Mouse (Mus musculus) heart, embryonic 15.5 days (tissue): ENCODE measurements around the gene Hadha. TPM values are rescaled to one million over a fixed set of nuclear protein-coding genes. Genes with fewer than 3 reads are reported as not detected.

Source experiments
- ATAC-seq: fragments of 200-750 bp; cut with Nextera tagmentation; replicated peaks from 2 replicates; pipeline ENCODE4 v1.8.0; 2017; ENCODE audit warnings: low read depth, moderate TSS enrichment; ENCODE audit not compliant: insufficient number of reproducible peaks, insufficient read depth, low FRiP score
- H3K27ac ChIP-seq: fragments of 300-500 bp; sonication (generic); 2 replicates; pipeline ENCODE4 v1.5.1; 2015; ENCODE audit warnings: mild to moderate bottlenecking, inconsistent platforms
- H3K27me3 ChIP-seq: fragments of 300-500 bp; sonication (generic); 2 replicates; pipeline ENCODE4 v1.6.1; 2015; ENCODE audit warnings: inconsistent platforms
- H3K36me3 ChIP-seq: fragments of 300-500 bp; sonication (generic); 2 replicates; pipeline ENCODE4 v1.6.1; 2015; ENCODE audit warnings: mild to moderate bottlenecking, inconsistent platforms
- H3K4me1 ChIP-seq: fragments of 300-500 bp; sonication (generic); replicated peaks from 2 replicates; pipeline ENCODE4 v1.6.1; 2015; ENCODE audit warnings: inconsistent platforms
- H3K4me2 ChIP-seq: fragments of 300-500 bp; sonication (generic); 2 replicates; pipeline ENCODE4 v1.6.1; 2015; ENCODE audit warnings: inconsistent platforms, mild to moderate bottlenecking, moderate library complexity
- H3K4me3 ChIP-seq: fragments of 300-500 bp; sonication (generic); 2 replicates; pipeline ENCODE4 v1.5.1; 2015; ENCODE audit warnings: mild to moderate bottlenecking, inconsistent platforms
- H3K9ac ChIP-seq: fragments of 300-500 bp; sonication (generic); 2 replicates; pipeline ENCODE4 v1.6.1; 2015; ENCODE audit warnings: mild to moderate bottlenecking, inconsistent platforms
- H3K9me3 ChIP-seq: fragments of 300-500 bp; sonication (generic); replicated peaks from 2 replicates; pipeline ENCODE4 v1.6.1; 2016; ENCODE audit warnings: inconsistent platforms
- WGBS: fragments of 180-500 bp; shearing (Covaris S2); methylation state at CpG from one replicate; pipeline ENCODE4 v1.1.7; 2015; ENCODE audit warnings: mixed read lengths; 5-methylcytosine and 5-hydroxymethylcytosine counted together
- polyA plus RNA-seq: library from polyadenylated mRNA; unstranded; fragments of >200 nt; fragmentation: Nextera tagmentation; extraction: Ambion mirVana; gene quantifications from 2 replicates; pipeline ENCODE4 v1.2.1, GENCODE M21; 2015

The Hadha gene
- polyA plus RNA-seq, 1 experiment from 2014 or later, result 298 TPM

DNA sequence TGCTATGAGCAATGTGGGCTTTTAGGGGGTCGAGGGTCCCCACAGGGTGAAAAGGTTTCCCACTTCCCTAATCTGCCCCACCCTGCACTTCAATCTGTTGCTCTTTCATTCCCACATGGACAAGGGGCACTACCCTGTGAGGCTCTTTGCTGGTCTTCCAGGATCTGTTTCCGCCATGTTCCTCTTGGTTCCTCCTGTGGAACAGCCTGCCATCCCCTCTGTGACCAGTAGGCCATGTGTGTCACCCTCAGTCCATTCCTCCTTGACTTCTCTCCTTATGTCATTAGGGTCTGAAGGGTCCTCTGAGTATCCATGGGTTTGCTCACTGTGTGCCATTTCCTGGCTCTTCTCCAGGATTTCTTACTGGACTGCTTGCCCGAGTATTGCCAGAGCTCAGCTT lies 43.2 kb downstream of the Hadha start:
- no peak for ATAC-seq
- WGBS, result 73% methylated on average over 3 of the region's 3 CpGs

DNA sequence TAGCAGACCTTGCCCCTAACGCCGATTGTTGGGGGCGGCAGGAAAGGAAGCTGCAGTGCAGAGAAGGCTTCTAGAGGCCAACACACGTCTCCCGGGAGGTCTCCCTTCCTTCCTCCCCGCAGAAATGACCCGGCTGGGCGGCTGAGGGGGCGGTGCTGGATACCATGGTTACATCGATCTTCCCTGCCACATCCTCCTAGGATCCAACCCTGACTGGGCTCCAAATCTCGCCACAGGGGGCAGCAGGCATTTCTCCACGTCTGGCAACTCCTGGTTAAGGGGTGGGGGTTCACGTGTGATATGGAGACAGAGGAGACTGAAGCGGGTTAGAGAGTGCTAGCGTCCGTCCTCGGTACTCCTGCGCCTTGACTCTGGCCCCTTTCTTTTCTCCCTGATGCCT lies 43.8 kb downstream of the Hadha start:
- peaks cover 31% of the 10 kb centered on the region for H3K4me1 ChIP-seq
- ATAC-seq, result no peak
- H3K9ac ChIP-seq, result peak overlapping the region; percentile 21; the same call in 1 of the 2 replicates
- no peaks in the 10 kb centered on the region for H3K9me3 ChIP-seq
- H3K4me2 ChIP-seq, result peak overlapping the region; percentile 59
- 3% methylated on average over 18 of the region's 18 CpGs for WGBS
- H3K27ac ChIP-seq, result no peak overlapping the region
- no peaks in the 10 kb centered on the region for H3K36me3 ChIP-seq
- H3K4me3 ChIP-seq, result peak overlapping the region; percentile 30
- peaks cover 91% of the 10 kb centered on the region for H3K27me3 ChIP-seq

More for the DNA sequence above, 43.2 kb downstream of the Hadha start:
- Histone ChIP-seq H3K27me3 (peaks cover 84% of the 10 kb centered on the region), H3K4me1 (peaks cover 31% of the 10 kb centered on the region), H3K9ac (no peak overlapping the region), H3K4me2 (no peak overlapping the region; the same call in 1 of the 2 replicates), H3K9me3 (no peaks in the 10 kb centered on the region), H3K4me3 (no peak overlapping the region), H3K36me3 (no peaks in the 10 kb centered on the region; the same call in 1 of the 2 replicates), H3K27ac (no peak overlapping the region)

DNA sequence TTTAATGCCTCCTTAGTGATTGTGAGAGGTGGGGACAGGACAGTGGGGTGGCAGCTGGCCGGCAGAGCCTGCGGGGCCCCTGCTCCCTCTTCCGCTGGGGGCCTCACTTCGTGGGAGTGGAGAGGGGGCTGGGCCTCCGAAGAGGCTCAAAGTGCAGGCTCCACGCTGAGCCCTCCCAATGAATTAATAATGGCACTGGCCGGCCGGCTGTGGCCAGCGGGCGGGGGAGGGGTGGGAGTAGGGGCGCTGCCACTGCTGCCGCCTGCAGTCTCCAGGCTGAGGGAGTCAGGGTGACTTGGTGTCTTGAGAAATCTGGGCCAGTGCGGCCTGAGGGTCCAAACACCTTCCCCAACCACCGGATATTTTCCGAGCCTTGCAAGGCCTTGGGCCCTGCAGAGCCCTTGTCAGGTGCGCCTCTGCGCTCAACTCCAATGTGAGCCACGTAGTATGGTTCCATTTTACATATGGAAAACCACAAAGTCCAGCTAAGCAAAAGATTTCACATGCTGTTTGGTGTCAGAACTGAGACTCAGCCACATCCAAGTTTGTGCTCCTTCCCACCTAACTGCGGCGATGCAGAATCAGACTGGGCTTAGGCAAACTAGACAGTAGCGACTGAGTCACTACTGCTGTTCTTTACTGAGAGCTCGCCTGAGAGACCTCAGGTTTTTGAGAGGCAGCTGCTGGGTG lies 44.4 kb downstream of the Hadha start:
- 18% methylated on average over 22 of the region's 22 CpGs for WGBS
- peaks cover 91% of the 10 kb centered on the region for H3K27me3 ChIP-seq
- 0 out of 2 replicates have a peak overlapping the region, but pooled peaks have one; percentile 21 for H3K9ac ChIP-seq
- H3K4me1 ChIP-seq, result peaks cover 37% of the 10 kb centered on the region
- peak overlapping the region; percentile 59 for H3K4me2 ChIP-seq
- no peak overlapping the region for H3K27ac ChIP-seq
- peak overlapping the region; percentile 30 for H3K4me3 ChIP-seq
- ATAC-seq, result no peak
- no peaks in the 10 kb centered on the region for H3K36me3 ChIP-seq
- H3K9me3 ChIP-seq, result no peaks in the 10 kb centered on the region

DNA sequence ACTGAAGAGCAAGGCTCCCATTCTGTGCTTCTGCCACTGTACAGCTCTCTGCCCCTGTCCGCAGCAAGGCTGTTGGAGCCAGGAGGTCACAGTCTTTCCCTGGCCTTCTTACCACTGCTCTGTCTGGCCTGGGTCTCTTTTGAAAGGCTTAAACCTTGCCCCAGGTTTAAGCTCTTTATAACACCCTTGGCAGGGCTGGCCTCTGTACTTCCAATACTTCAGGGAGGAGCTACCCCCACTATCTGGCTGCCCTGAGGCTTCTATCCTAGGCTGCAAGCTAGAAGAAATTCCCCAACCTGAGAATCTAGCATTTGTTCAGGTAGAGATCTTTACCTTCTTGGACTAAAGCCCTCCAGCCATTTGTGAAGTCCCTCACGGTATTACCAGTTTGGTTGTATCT lies 45.1 kb downstream of the Hadha start:
- 57% methylated on average over 2 of the region's 2 CpGs for WGBS
- peaks cover 42% of the 10 kb centered on the region for H3K4me1 ChIP-seq
- H3K9ac ChIP-seq, result no peak overlapping the region
- peaks cover 96% of the 10 kb centered on the region for H3K27me3 ChIP-seq
- ATAC-seq, result no peak
- no peaks in the 10 kb centered on the region for H3K36me3 ChIP-seq
- H3K9me3 ChIP-seq, result no peaks in the 10 kb centered on the region
- no peak overlapping the region for H3K27ac ChIP-seq
- no peak overlapping the region for H3K4me3 ChIP-seq
- no peak overlapping the region for H3K4me2 ChIP-seq

DNA sequence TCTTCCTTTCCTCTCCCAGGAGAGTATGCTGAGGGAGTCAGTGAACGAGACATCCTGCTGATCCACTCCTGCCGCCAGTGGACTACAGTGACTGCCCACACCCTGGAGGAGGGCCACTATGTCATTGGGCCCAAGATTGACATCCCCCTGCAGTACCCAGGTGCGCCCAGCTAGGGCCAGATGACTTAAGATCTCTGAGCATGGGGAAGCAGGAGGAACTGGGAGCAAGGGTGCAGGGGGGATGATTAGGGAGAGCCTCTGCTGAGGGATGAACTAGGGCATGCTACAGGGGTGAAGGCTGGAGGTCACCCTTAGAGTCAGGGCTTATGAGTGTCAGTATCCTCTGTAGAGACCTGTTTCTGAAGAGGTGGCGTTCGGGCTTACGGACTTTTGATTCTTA lies 46.7 kb downstream of the Hadha start:
- no peak for ATAC-seq
- WGBS, result 75% methylated on average over 6 of the region's 6 CpGs

DNA sequence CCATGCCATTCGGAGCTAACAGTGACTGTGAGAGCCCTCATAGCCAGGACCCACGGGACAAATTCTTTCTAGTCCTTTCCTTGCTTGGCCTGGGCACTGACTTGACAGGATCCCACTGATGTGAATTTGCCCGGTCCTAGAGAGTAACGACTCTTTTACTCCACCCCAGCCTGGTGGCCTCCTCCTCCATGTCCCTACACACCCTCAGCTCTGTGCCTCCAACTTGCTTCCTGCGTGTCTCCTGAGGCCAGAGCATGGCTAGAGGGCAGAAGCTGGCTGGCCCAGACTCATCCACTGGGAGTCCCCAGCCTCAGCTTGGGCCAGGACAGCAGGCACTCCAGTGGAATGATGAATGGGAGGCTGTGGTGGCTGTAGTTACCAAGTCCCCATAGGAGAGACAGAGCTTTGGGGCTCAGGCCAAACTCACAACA lies 47.3 kb downstream of the Hadha start:
- Histone ChIP-seq H3K4me1 (peaks cover 31% of the 10 kb centered on the region), H3K27me3 (peaks cover 98% of the 10 kb centered on the region), H3K4me3 (no peak overlapping the region), H3K9ac (no peak overlapping the region), H3K27ac (no peak overlapping the region), H3K36me3 (no peaks in the 10 kb centered on the region), H3K9me3 (no peaks in the 10 kb centered on the region), H3K4me2 (no peak overlapping the region)
- WGBS, result 20% methylated on average over 5 of the region's 5 CpGs
- no peak for ATAC-seq

More for the DNA sequence above, 46.7 kb downstream of the Hadha start:
- no peak overlapping the region for H3K9ac ChIP-seq
- no peak overlapping the region for H3K4me2 ChIP-seq
- peaks cover 31% of the 10 kb centered on the region for H3K4me1 ChIP-seq
- no peaks in the 10 kb centered on the region for H3K9me3 ChIP-seq
- no peak overlapping the region for H3K27ac ChIP-seq
- no peaks in the 10 kb centered on the region for H3K36me3 ChIP-seq
- no peak overlapping the region for H3K4me3 ChIP-seq
- peaks cover 97% of the 10 kb centered on the region for H3K27me3 ChIP-seq

DNA sequence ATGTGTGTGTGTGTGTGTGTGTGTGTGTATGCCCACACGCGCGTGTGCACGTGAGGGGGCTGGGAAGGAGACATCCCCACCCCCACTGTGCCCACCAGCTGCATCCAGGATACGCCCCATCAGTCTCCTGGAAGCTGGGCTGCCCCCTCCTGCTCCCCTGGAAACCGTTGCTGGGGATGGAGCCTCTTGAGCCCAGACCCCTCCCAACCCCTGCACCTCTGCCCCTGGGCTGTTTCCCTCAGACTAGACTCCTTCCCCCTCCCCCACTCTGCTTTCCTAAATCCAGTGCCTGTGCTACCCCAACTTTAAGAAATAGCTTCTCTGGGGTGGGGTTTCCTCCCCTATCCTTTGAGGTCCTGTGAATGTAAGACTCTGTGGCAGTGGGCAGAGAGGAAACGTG lies 47.8 kb downstream of the Hadha start:
- H3K4me2 ChIP-seq, result no peak overlapping the region
- H3K27me3 ChIP-seq, result peaks cover 97% of the 10 kb centered on the region
- WGBS, result 20% methylated on average over 7 of the region's 7 CpGs
- no peak overlapping the region for H3K9ac ChIP-seq
- H3K4me1 ChIP-seq, result peaks cover 31% of the 10 kb centered on the region
- no peaks in the 10 kb centered on the region for H3K9me3 ChIP-seq
- H3K4me3 ChIP-seq, result no peak overlapping the region
- no peak overlapping the region for H3K27ac ChIP-seq
- H3K36me3 ChIP-seq, result no peaks in the 10 kb centered on the region
- ATAC-seq, result no peak

DNA sequence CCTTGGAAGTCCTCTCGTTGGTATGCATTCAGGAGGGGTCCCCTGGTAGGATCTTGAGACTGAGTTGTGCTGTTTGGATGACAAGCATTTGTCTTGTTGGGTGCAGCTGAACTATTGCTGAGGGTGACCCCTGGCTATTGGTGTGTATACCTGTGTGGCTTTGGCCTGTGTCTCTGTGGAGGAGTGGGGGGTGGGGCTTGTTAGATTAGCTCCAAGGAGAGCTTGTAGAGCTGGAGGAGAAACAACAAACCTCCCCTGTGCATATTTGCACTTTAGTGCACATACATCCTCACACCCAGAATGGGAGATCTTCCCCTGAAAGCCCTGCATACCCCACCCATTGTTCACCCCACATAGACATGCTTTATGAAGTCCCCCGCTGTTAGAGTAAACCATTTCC lies 48.2 kb downstream of the Hadha start:
- H3K9me3 ChIP-seq, result no peaks in the 10 kb centered on the region
- H3K4me3 ChIP-seq, result no peak overlapping the region
- 28% methylated on average over 2 of the region's 2 CpGs for WGBS
- no peak overlapping the region for H3K4me2 ChIP-seq
- no peak for ATAC-seq
- H3K4me1 ChIP-seq, result peaks cover 31% of the 10 kb centered on the region
- H3K27ac ChIP-seq, result no peak overlapping the region
- no peak overlapping the region for H3K9ac ChIP-seq
- H3K27me3 ChIP-seq, result peaks cover 93% of the 10 kb centered on the region
- no peaks in the 10 kb centered on the region for H3K36me3 ChIP-seq

DNA sequence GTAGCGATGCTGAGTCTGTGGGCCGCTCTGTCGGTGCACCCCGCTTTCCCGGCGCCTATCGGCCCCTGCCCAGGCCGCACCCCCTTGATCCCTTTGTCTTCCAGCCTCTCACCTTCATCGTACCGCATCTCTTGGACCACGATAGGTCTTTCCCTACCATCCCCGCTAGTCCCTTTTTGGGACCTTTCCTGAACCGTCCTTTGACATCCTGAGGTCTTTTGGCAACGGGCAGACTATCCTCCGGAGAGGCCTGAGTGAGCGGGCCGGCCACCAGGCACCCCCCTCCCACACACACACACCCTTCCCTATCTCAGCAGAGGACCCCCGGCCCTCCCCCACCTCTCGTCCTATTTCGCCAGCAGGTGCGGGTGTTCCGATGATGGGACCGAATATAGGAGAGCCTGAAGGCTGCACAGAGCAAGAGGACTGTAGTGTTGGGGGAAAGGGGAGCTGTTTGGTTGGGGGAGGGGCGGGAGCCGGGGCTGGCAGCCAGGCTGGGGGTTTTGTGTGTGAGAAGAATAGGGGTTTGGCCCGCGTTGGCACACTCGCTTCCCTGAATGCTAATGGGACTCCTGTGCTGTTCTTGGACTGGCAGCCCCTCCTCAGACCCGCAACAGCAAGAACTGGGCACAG lies 49.2 kb downstream of the Hadha start, which contains the start of gene 3110082J24Rik:
3110082J24Rik (minus strand) TSS at position 419 of the 633 bp plus-strand sequence.
- Histone ChIP-seq H3K4me1 (peaks cover 22% of the 10 kb centered on the region), H3K9me3 (no peaks in the 10 kb centered on the region), H3K27me3 (peaks cover 84% of the 10 kb centered on the region), H3K36me3 (no peaks in the 10 kb centered on the region), H3K9ac (peak within 1 kb of the TSS; percentile 28; the same call in 1 of the 2 replicates), H3K27ac (no peak within 1 kb of the TSS), H3K4me2 (peak within 1 kb of the TSS; percentile 92), H3K4me3 (peak within 1 kb of the TSS; percentile 55)
- ATAC-seq, result no peak
- WGBS, result 4% methylated on average over 29 of the region's 29 CpGs

DNA sequence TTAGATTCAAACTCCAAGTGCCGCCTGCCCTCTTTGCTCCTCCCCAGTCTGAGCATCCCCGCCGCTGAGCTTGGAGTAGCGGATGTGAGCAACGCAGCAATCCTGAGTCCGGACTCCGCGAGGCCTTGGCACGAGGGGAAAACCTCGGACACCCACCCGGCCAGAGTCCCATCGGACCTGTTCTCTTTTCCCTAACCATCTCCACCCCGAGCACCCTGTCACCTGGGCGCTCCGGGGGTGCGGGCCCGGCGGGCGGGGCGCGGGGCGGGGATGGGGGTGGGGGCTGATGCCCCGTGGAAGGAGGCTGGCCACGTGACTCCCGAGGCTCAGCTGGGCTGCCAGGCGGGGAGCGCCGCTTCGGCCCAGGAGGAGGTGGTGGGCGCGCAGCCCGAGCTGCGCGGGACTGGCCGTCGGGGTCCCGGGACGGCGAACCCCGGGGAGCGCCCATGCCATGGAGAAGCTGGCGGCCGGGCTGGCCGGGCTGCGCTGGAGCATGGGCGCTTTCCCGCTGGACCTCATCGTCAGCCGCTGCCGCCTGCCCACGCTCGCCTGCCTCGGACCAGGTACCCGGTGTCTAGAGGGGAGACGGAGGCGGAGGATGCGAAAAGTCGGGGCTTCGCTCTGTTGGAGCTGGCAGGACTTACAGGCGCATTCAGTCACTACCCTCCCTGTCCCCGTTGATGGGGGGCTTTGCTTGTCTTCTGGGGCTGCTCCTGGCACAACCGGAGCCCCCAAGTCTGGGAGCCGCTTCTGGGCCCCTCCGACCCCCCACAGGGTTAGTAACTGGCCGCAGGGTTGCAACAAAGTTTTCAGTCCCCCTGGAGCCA lies 49.9 kb downstream of the Hadha start, which contains the start of gene Garem2:
Garem2 (plus strand) TSS at position 321 of the 827 bp plus-strand sequence.
- Histone ChIP-seq H3K27me3 (peaks cover 78% of the 10 kb centered on the region), H3K4me1 (peaks cover 16% of the 10 kb centered on the region), H3K4me3 (peak within 1 kb of the TSS; percentile 55), H3K27ac (no peak within 1 kb of the TSS), H3K9me3 (no peaks in the 10 kb centered on the region), H3K9ac (peak within 1 kb of the TSS; percentile 28; the same call in 1 of the 2 replicates), H3K4me2 (peak within 1 kb of the TSS; percentile 92), H3K36me3 (no peaks in the 10 kb centered on the region)
- no peak for ATAC-seq
- 1% methylated on average over 65 of the region's 65 CpGs for WGBS

DNA sequence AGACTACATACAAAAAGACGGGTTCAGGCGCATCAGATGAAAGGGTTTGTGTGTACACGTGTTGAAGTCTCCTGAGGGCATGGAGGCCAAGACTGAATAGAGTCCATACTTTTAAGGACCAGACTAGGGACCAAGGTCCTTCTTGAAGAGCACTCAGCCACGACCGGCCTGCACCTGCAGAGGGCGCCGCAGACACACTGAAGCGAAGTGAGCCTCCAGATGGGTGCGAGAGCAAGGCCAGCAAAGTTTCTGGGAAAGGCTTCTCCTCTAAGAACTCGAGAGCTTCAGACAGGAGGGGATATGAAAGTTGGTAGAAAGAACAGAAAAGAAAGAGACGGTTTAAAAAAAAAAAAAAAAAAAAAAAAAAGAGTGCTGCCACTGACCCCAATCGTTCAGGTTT lies 50.6 kb downstream of the Hadha start:
- peaks cover 70% of the 10 kb centered on the region for H3K27me3 ChIP-seq
- peak overlapping the region; percentile 92 for H3K4me2 ChIP-seq

More for the DNA sequence above, 50.6 kb downstream of the Hadha start:
- Histone ChIP-seq H3K27ac (no peak overlapping the region), H3K4me3 (peak overlapping the region; percentile 55), H3K4me1 (peaks cover 16% of the 10 kb centered on the region), H3K9ac (no peak overlapping the region), H3K9me3 (no peaks in the 10 kb centered on the region), H3K36me3 (no peaks in the 10 kb centered on the region)
- ATAC-seq, result no peak
- 6% methylated on average over 11 of the region's 12 CpGs for WGBS
